Mouse (Mus musculus): ENCODE results near the gene Pim2.

GRCm38 (mm10) chrX:7883841-7884567, 5.9 kb downstream of the Pim2 start, which contains the start of gene Slc35a2:
- TF ChIP-seq POLR2A (IDR thresholded peaks at IDR 0.05; ENCODE audit: low read depth, low read length) (peak; percentile 48), CTCF (IDR thresholded peaks at IDR 0.05; ENCODE audit: borderline replicate concordance, insufficient read depth, low read length) (no peak)

All from embryonic fibroblast, embryonic 13.5 days (primary cell).